Mouse (Mus musculus): ENCODE data around the gene Dnajc8.

The Dnajc8 gene

GRCm38 (mm10) chr4:132535406-132536121 lies at the start of gene Dnajc8:
Gene Dnajc8 (plus strand): TSS chr4:132535550.
- peak; percentile 94 for DNase-seq

- DNase-seq: no peak
These were observed 46.8 kb upstream of the Dnajc8 start for GRCm38 (mm10) chr4:132488521-132488920.

- no peak for DNase-seq
These were observed 46.4 kb upstream of the Dnajc8 start for GRCm38 (mm10) chr4:132488976-132489375.

- no peak for DNase-seq
These were observed 44.9 kb upstream of the Dnajc8 start for GRCm38 (mm10) chr4:132490273-132491010.

- no peak for DNase-seq
These were observed 44.3 kb upstream of the Dnajc8 start for GRCm38 (mm10) chr4:132491057-132491456.

- no peak for DNase-seq
These were observed 43.6 kb upstream of the Dnajc8 start for GRCm38 (mm10) chr4:132491748-132492147.

GRCm38 (mm10) chr4:132492178-132493060 lies 42.9 kb upstream of the Dnajc8 start:
- no peak for DNase-seq

- DNase-seq: no peak
These were observed 41.0 kb upstream of the Dnajc8 start for GRCm38 (mm10) chr4:132494271-132494918.

- no peak for DNase-seq
These were observed 33.7 kb upstream of the Dnajc8 start for GRCm38 (mm10) chr4:132501639-132502038.

- no peak for DNase-seq
These were observed 32.0 kb upstream of the Dnajc8 start for GRCm38 (mm10) chr4:132503344-132503743.

GRCm38 (mm10) chr4:132505034-132505738 lies 30.2 kb upstream of the Dnajc8 start:
- no peak for DNase-seq

GRCm38 (mm10) chr4:132505800-132506199 lies 29.6 kb upstream of the Dnajc8 start:
- DNase-seq: no peak

- DNase-seq: no peak
These were observed 29.1 kb upstream of the Dnajc8 start for GRCm38 (mm10) chr4:132506250-132506649.

- no peak for DNase-seq
These were observed 28.1 kb upstream of the Dnajc8 start for GRCm38 (mm10) chr4:132507210-132507609.

GRCm38 (mm10) chr4:132509621-132510296 lies 25.6 kb upstream of the Dnajc8 start:
- DNase-seq: peak; percentile 66

GRCm38 (mm10) chr4:132510352-132510798 lies 25.0 kb upstream of the Dnajc8 start, which contains the start of gene Sesn2:
Gene Sesn2 (minus strand): TSS chr4:132510501.
- DNase-seq: peak; percentile 98

- DNase-seq: no peak
These were observed 23.3 kb upstream of the Dnajc8 start for GRCm38 (mm10) chr4:132512080-132512479.

GRCm38 (mm10) chr4:132513395-132514273 lies 21.7 kb upstream of the Dnajc8 start:
- no peak for DNase-seq

GRCm38 (mm10) chr4:132514555-132515135 lies 20.7 kb upstream of the Dnajc8 start:
- peak; percentile 76 for DNase-seq
